Mouse (Mus musculus) hindbrain, postnatal 0 days (tissue): ENCODE measurements around the gene Rapgef6. TPM values are rescaled to one million over a fixed set of nuclear protein-coding genes. Genes with fewer than 3 reads are reported as not detected.

Experiments used
- ATAC-seq: fragments of 200-750 bp; cut with Nextera tagmentation; 2 replicates; pipeline ENCODE4 v1.8.0; 2017; ENCODE audit warnings: mild to moderate bottlenecking, moderate TSS enrichment, moderate library complexity
- DNase-seq: peaks from one replicate; pipeline ENCODE4 v3.0.0-alpha.2; 2015; ENCODE audit warnings: low spot score
- H3K27ac ChIP-seq: fragments of 300-500 bp; sonication (generic); 2 replicates; pipeline ENCODE4 v1.5.1; 2014; ENCODE audit warnings: mild to moderate bottlenecking
- H3K27me3 ChIP-seq: fragments of 300-500 bp; sonication (generic); 2 replicates; pipeline ENCODE4 v1.6.1; 2014; ENCODE audit warnings: low read length, mixed read lengths; ENCODE audit not compliant: insufficient read depth
- H3K36me3 ChIP-seq: fragments of 300-500 bp; sonication (generic); 2 replicates; pipeline ENCODE4 v1.6.1; 2014; ENCODE audit warnings: low read length, mixed read lengths; ENCODE audit not compliant: insufficient read depth
- H3K4me1 ChIP-seq: fragments of 300-500 bp; sonication (generic); 2 replicates; pipeline ENCODE4 v1.6.1; 2014; ENCODE audit warnings: antibody characterized with exemption, low read length, mixed read lengths; ENCODE audit not compliant: insufficient read depth
- H3K4me2 ChIP-seq: fragments of 300-500 bp; sonication (generic); 2 replicates; pipeline ENCODE4 v1.6.1; 2014; ENCODE audit warnings: low read depth, mild to moderate bottlenecking, low read length, moderate library complexity, mixed read lengths
- H3K4me3 ChIP-seq: fragments of 300-500 bp; sonication (generic); 2 replicates; pipeline ENCODE4 v1.5.1; 2014; ENCODE audit warnings: low read length
- H3K9ac ChIP-seq: fragments of 300-500 bp; sonication (generic); replicated peaks from 2 replicates; pipeline ENCODE4 v1.6.1; 2014; ENCODE audit warnings: mild to moderate bottlenecking, low read length, moderate library complexity, mixed read lengths
- H3K9me3 ChIP-seq: fragments of 300-500 bp; sonication (generic); 2 replicates; pipeline ENCODE4 v1.6.1; 2016; ENCODE audit warnings: low read length, mixed read lengths
- CTCF ChIP-seq: IDR thresholded peaks from 2 replicates; pipeline ENCODE4 v1.5.1; 2016; ENCODE audit warnings: antibody characterized with exemption, control low read depth, low read depth
- WGBS: fragments of 180-500 bp; shearing (Covaris S2); extraction: QIAGEN DNeasy Blood & Tissue Kit; methylation state at CpG from one replicate; pipeline ENCODE4 v1.1.7; 2014; 5-methylcytosine and 5-hydroxymethylcytosine counted together
- polyA plus RNA-seq: library from polyadenylated mRNA; unstranded; fragments of >200 nt; fragmentation: Nextera tagmentation; extraction: Ambion mirVana; gene quantifications from 2 replicates; pipeline ENCODE4 v1.2.1, GENCODE M21; 2015
- total RNA-seq: library from RNA; depleted of rRNA; stranded (reverse); fragments of >200 nt; gene quantifications from 2 replicates; pipeline ENCODE4 v1.2.3, GENCODE M21; 2014

Gene Rapgef6
- total and polyA plus RNA-seq, 2 experiments from 2014 or later = 31.6 to 47.9 TPM

GRCm38 (mm10) chr11:54675792-54676489, 153.3 kb downstream of the Rapgef6 start:
- DNase-seq = no peak
- TF ChIP-seq CTCF = no peak
- no peak for ATAC-seq
- Histone ChIP-seq H3K4me3 (no peak overlapping the region), H3K4me2 (no peak overlapping the region), H3K36me3 (peaks cover 19% of the 10 kb centered on the region), H3K9ac (no peak overlapping the region), H3K27me3 (no peaks in the 10 kb centered on the region), H3K9me3 (no peaks in the 10 kb centered on the region), H3K4me1 (no peaks in the 10 kb centered on the region), H3K27ac (no peak overlapping the region)
- 90% methylated on average over 2 of the region's 2 CpGs for WGBS

- DNase-seq (no peak), ATAC-seq (no peak)
- Histone ChIP-seq H3K4me1 (no peaks in the 10 kb centered on the region), H3K9ac (no peak overlapping the region), H3K4me3 (no peak overlapping the region), H3K4me2 (no peak overlapping the region), H3K27me3 (no peaks in the 10 kb centered on the region), H3K36me3 (peaks cover 25% of the 10 kb centered on the region), H3K9me3 (no peaks in the 10 kb centered on the region), H3K27ac (no peak overlapping the region)
- 93% methylated on average over 2 of the region's 2 CpGs for WGBS
- no peak for TF ChIP-seq CTCF
These were observed 156.5 kb downstream of the Rapgef6 start for GRCm38 (mm10) chr11:54679141-54679540.

- H3K9ac ChIP-seq = no peak overlapping the region
- no peak for TF ChIP-seq CTCF
- H3K4me2 ChIP-seq = no peak overlapping the region
- ATAC-seq (no peak), DNase-seq (no peak)
- H3K4me1 ChIP-seq = no peaks in the 10 kb centered on the region
- no peaks in the 10 kb centered on the region for H3K27me3 ChIP-seq
- no peak overlapping the region for H3K27ac ChIP-seq
- no peak overlapping the region for H3K4me3 ChIP-seq
- H3K9me3 ChIP-seq = no peaks in the 10 kb centered on the region
- WGBS = 74% methylated on average over 2 of the region's 2 CpGs
- peaks cover 21% of the 10 kb centered on the region for H3K36me3 ChIP-seq
These were observed 162.2 kb downstream of the Rapgef6 start for GRCm38 (mm10) chr11:54684831-54685230.

GRCm38 (mm10) chr11:54690171-54690570, 167.5 kb downstream of the Rapgef6 start:
- no peak for TF ChIP-seq CTCF
- H3K4me2 ChIP-seq = no peak overlapping the region
- H3K4me3 ChIP-seq = no peak overlapping the region
- WGBS = 82% methylated on average over 4 of the region's 4 CpGs
- ATAC-seq = no peak
- no peak overlapping the region for H3K9ac ChIP-seq
- no peaks in the 10 kb centered on the region for H3K27me3 ChIP-seq
- no peak overlapping the region for H3K27ac ChIP-seq
- no peaks in the 10 kb centered on the region for H3K9me3 ChIP-seq
- H3K4me1 ChIP-seq = no peaks in the 10 kb centered on the region
- H3K36me3 ChIP-seq = peaks cover 21% of the 10 kb centered on the region
- DNase-seq = no peak

GRCm38 (mm10) chr11:54691179-54691578, 168.5 kb downstream of the Rapgef6 start:
- WGBS = 83% methylated on average over 4 of the region's 4 CpGs
- H3K36me3 ChIP-seq = peaks cover 21% of the 10 kb centered on the region

GRCm38 (mm10) chr11:54693696-54694095, 171.0 kb downstream of the Rapgef6 start:
- Histone ChIP-seq H3K4me3 (no peak overlapping the region), H3K4me2 (no peak overlapping the region), H3K9me3 (no peaks in the 10 kb centered on the region), H3K36me3 (peaks cover 30% of the 10 kb centered on the region), H3K27ac (no peak overlapping the region), H3K27me3 (no peaks in the 10 kb centered on the region), H3K9ac (no peak overlapping the region), H3K4me1 (no peaks in the 10 kb centered on the region)
- 82% methylated on average over 6 of the region's 6 CpGs for WGBS
- no peak for ATAC-seq
- DNase-seq = no peak
- TF ChIP-seq CTCF = no peak

More at GRCm38 (mm10) chr11:54691179-54691578, 168.5 kb downstream of the Rapgef6 start:
- no peak overlapping the region for H3K27ac ChIP-seq
- no peak overlapping the region for H3K9ac ChIP-seq
- H3K9me3 ChIP-seq = no peaks in the 10 kb centered on the region
- no peaks in the 10 kb centered on the region for H3K27me3 ChIP-seq
- no peak overlapping the region for H3K4me2 ChIP-seq
- DNase-seq (no peak), ATAC-seq (no peak)
- H3K4me1 ChIP-seq = no peaks in the 10 kb centered on the region
- TF ChIP-seq CTCF = no peak
- H3K4me3 ChIP-seq = no peak overlapping the region

GRCm38 (mm10) chr11:54694291-54694690, 171.6 kb downstream of the Rapgef6 start:
- Histone ChIP-seq H3K9me3 (no peaks in the 10 kb centered on the region), H3K9ac (no peak overlapping the region), H3K4me3 (no peak overlapping the region), H3K27me3 (no peaks in the 10 kb centered on the region), H3K4me2 (no peak overlapping the region), H3K4me1 (no peaks in the 10 kb centered on the region), H3K27ac (no peak overlapping the region), H3K36me3 (peaks cover 30% of the 10 kb centered on the region)
- 80% methylated on average over 8 of the region's 8 CpGs for WGBS
- TF ChIP-seq CTCF = no peak
- no peak for DNase-seq
- ATAC-seq = no peak
